Mouse (Mus musculus) gastrocnemius, adult 2 months (tissue): ENCODE results near the gene Tmem258. TPM values are rescaled to one million over a fixed set of nuclear protein-coding genes. Genes with fewer than 3 reads are reported as not detected.

ENCODE experiments used
- DNase-seq: peaks from one replicate; pipeline ENCODE4 v3.0.0; 2022
- H3K27ac ChIP-seq: fragments of 200-600 bp; 2 replicates; pipeline ENCODE4 v1.8.1; 2022; ENCODE audit warnings: mild to moderate bottlenecking
- H3K4me3 ChIP-seq: fragments of 200-600 bp; 2 replicates; pipeline ENCODE4 v1.8.1; 2022; ENCODE audit warnings: mild to moderate bottlenecking, moderate library complexity
- CTCF ChIP-seq: fragments of 200-600 bp; IDR thresholded peaks from 2 replicates; pipeline ENCODE4 v1.8.1; 2022; ENCODE audit warnings: antibody characterized with exemption, mild to moderate bottlenecking, moderate library complexity
- intact Hi-C: fragments of 180-260 bp; cut with DNase I; formaldehyde crosslinking; loops from one replicate; pipeline ENCODE4 v1.15.1; 2025
- microRNA-seq: library from miRNA; unstranded; fragments of <30 nt; microRNA quantifications from one replicate; pipeline ENCODE4 v1.2.0, GENCODE M21; 2021
- total RNA-seq, 2 experiments: library from RNA; stranded (reverse); gene quantifications; 2 replicates each; pipeline ENCODE4 v1.2.3; 2021

Tmem258 gene
- total RNA-seq, 2 experiments from 2014 or later: 80.3 to 98.7 TPM

DNA sequence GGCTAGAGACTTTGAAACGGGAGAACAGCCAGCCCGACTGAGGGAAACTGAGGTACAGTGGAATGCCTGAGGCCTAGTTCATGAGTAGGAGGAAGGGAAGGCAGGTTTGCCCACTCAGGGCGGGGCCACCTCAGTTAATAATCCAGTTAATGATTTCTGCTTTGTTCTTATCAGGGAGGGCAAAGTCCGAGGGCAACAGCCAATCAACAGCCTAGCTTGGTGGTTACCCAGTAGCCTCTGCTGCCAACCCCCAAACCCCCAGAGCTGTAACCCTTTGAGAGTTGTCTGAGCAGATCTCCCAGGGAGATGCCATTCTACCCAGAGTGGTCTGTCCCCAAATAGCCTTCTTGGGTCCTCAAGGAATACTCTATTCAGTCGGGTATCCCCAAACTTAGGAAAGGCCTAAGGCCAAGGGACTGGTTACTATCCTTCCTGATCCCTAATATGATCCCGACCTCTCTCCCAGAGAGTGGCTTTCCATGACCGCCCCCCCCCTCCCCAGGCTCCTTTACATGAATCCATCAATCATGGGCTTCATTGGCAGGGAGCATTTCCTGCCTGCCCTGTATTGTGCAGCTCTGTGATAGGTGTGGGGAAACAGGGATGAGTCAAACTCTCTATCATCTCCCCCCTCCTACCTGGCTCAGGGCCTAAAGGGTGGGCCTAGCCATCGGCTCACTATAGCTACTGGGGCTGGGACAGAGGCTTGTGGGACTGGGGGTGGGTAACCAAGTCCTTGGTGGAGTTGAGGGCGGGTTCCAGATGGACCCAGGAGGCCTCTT, 32.2 kb downstream of the Tmem258 start:
- DNase-seq: no peak
- no peak for TF ChIP-seq CTCF
- H3K27ac ChIP-seq: no peak overlapping the region
- H3K4me3 ChIP-seq: no peak overlapping the region
- intact Hi-C loops: no loop called here

- Histone ChIP-seq H3K27ac (no peak overlapping the region), H3K4me3 (no peak overlapping the region)
- no peak for DNase-seq
- intact Hi-C loops: no loop called here
- TF ChIP-seq CTCF: no peak
Measured at GRCm38 (mm10) chr19:10238477-10238876, 34.7 kb downstream of the Tmem258 start.

GRCm38 (mm10) chr19:10239419-10239818, 35.6 kb downstream of the Tmem258 start:
- DNase-seq: no peak

DNA sequence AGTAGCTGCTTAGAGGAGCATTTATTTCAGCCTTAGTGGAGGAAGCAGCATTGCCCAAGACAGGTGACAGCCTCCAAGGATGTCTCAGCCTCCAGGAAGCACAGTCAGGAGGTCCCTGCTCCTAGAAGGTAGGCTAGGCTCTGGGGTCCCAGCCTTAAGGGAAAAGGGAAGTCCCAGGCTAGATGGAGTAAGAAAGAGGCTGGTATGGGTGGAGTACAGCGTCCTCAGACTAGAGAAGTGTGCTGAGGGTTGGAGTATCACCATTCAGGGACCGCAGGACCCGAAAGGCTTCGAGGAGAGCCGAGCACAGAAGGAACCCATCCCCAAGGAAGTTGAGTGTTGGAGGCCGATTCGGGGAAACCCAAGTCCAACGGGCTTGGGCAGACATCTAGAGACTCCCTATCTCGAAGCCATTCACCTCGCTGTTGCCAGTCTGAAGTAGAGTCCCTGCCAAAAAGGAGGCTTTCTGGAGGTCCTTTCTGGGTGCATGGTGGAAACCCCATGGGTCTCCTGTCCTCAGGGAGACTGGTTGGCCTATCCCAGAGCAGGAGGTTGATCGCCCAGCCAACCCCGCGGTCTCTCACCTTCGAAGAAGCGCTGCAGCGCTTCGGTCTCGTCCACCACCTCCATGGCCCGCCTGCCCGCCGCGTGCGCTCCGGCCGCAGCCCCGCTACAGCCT, 36.3 kb downstream of the Tmem258 start:
- Histone ChIP-seq H3K4me3 (peak overlapping the region; percentile 67), H3K27ac (no peak overlapping the region)
- no peak for TF ChIP-seq CTCF
- intact Hi-C loops: no loop called here
- DNase-seq: no peak

More at GRCm38 (mm10) chr19:10239419-10239818, 35.6 kb downstream of the Tmem258 start:
- H3K4me3 ChIP-seq: no peak overlapping the region
- TF ChIP-seq CTCF: no peak
- intact Hi-C loops: no loop called here
- H3K27ac ChIP-seq: no peak overlapping the region

GRCm38 (mm10) chr19:10240654-10241305, 37.0 kb downstream of the Tmem258 start, which contains the start of gene Myrf:
Myrf (minus strand) TSS chr19:10240748.
- Histone ChIP-seq H3K4me3 (peak within 1 kb of the TSS; percentile 67), H3K27ac (no peak within 1 kb of the TSS)
- peak; percentile 97 for TF ChIP-seq CTCF
- intact Hi-C loops: no loop called here
- DNase-seq: peak; percentile 88

- H3K27ac ChIP-seq: no peak overlapping the region
- H3K4me3 ChIP-seq: no peak overlapping the region
- intact Hi-C loops: no loop called here
- no peak for TF ChIP-seq CTCF
- DNase-seq: no peak
Measured at GRCm38 (mm10) chr19:10242916-10243315, 39.1 kb downstream of the Tmem258 start.

DNA sequence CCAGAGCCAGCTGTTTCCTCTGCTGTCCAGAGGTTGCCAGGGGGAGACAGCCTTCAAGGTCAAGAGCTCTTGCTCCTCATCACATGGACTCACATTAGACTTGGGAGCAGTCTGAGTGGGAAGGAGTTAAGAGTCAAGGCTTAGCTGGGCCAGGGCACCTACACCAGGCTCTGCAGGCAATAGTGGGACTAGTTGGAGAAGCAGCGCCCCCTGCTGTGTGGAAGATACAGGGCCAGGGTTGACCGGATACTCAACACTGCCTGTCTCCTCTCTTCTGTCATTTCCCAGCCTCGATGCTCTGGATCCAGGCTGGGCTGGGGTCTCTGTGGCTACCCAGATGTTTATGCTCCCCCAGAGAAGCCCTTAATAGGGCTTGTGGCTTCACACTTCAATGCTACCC, 40.4 kb downstream of the Tmem258 start:
- intact Hi-C loops: no loop called here
- DNase-seq: peak; percentile 52
- no peak overlapping the region for H3K27ac ChIP-seq
- no peak overlapping the region for H3K4me3 ChIP-seq
- peak; percentile 58 for TF ChIP-seq CTCF

DNA sequence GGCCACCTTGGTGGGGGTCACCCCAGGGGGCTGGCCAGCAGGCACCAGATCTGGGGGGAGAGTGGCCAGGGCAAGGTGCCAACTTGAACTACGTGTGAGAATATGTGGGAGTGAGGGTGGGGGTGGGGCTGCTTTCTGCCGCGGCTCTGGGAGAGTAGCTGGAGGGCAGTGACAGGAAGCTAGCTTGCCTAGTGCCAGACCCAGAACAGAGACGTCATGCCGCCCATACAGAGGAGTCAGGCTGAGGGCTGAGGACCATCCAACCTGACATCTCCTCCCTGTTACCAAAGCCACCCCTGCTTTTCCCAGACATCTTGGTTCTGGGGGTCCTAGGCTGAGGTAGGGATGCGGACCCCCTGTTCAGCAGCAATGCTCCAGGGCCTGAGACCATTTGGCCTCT, 43.4 kb downstream of the Tmem258 start:
- Histone ChIP-seq H3K27ac (no peak overlapping the region), H3K4me3 (no peak overlapping the region)
- intact Hi-C loops: no loop called here
- no peak for DNase-seq
- no peak for TF ChIP-seq CTCF

- H3K27ac ChIP-seq: no peak overlapping the region
- intact Hi-C loops: no loop called here
- no peak for DNase-seq
- no peak for TF ChIP-seq CTCF
- no peak overlapping the region for H3K4me3 ChIP-seq
Measured at GRCm38 (mm10) chr19:10248128-10248527, 44.3 kb downstream of the Tmem258 start.

Small RNAs within 50 kb of the gene (microRNA-seq; reads per million reads assigned to microRNA genes)
- not detected for gene Mir6993

Other genes with a start within 250 kb of the Tmem258 start
- 1,000 to 10,000 TPM; 2,168 to 2,432 TPM for gene Fth1, start 223.4 kb upstream of the Tmem258 start, total RNA-seq
- gene Best1, start 202.4 kb upstream of the Tmem258 start, total RNA-seq: under 1 TPM; 0.28 to 0.46 TPM
- gene Rab3il1, start 202.3 kb upstream of the Tmem258 start, total RNA-seq: 1 to 10 TPM; 4.0 to 4.7 TPM
- gene Fads3, start 162.4 kb upstream of the Tmem258 start, total RNA-seq: 1 to 10 TPM; 2.2 to 2.3 TPM
- 1 to 10 TPM; 1.7 to 4.1 TPM for gene Fads2, start 102.3 kb upstream of the Tmem258 start, total RNA-seq
- gene Fads1, start 21.1 kb upstream of the Tmem258 start, total RNA-seq: 1 to 10 TPM; 4.2 to 9.9 TPM
- 1 to 10 TPM; 4.0 to 4.3 TPM for gene Fen1, start 155 bp downstream of the Tmem258 start, total RNA-seq
- not detected for gene Myrf, start 36.7 kb downstream of the Tmem258 start, total RNA-seq
- gene Dagla, start 100.9 kb downstream of the Tmem258 start, total RNA-seq: 1 to 10 TPM; 7.2 to 8.6 TPM
- 1 to 10 TPM; 3.1 to 4.0 TPM for gene Syt7, start 185.1 kb downstream of the Tmem258 start, total RNA-seq